Mouse (Mus musculus) heart, embryonic 11.5 days (tissue): Measurements from ENCODE around the gene Armc9. TPM values are rescaled to one million over a fixed set of nuclear protein-coding genes. Genes with fewer than 3 reads are reported as not detected.

Experiments
- ATAC-seq: fragments of 200-750 bp; cut with Nextera tagmentation; replicated peaks from 2 replicates; pipeline ENCODE4 v1.8.0; 2017; ENCODE audit warnings: moderate library complexity; ENCODE audit not compliant: insufficient number of reproducible peaks, low FRiP score, low TSS enrichment
- H3K27ac ChIP-seq: fragments of 300-500 bp; sonication (generic); 2 replicates; pipeline ENCODE4 v1.5.1; 2014; ENCODE audit warnings: mild to moderate bottlenecking, low read depth, low read length
- H3K27me3 ChIP-seq: fragments of 300-500 bp; sonication (generic); 2 replicates; pipeline ENCODE4 v1.6.1; 2014; ENCODE audit warnings: mild to moderate bottlenecking, low read length, mixed read lengths; ENCODE audit not compliant: control insufficient read depth, insufficient read depth
- H3K36me3 ChIP-seq: fragments of 300-500 bp; sonication (generic); 2 replicates; pipeline ENCODE4 v1.6.1; 2014; ENCODE audit warnings: mild to moderate bottlenecking, low read length, moderate library complexity, mixed read lengths; ENCODE audit not compliant: control insufficient read depth, insufficient read depth
- H3K4me1 ChIP-seq: fragments of 300-500 bp; sonication (generic); 2 replicates; pipeline ENCODE4 v1.6.1; 2014; ENCODE audit warnings: low read length; ENCODE audit not compliant: control insufficient read depth, insufficient read depth
- H3K4me2 ChIP-seq: fragments of 300-500 bp; sonication (generic); 2 replicates; pipeline ENCODE4 v1.6.1; 2014; ENCODE audit warnings: mild to moderate bottlenecking, moderate library complexity
- H3K4me3 ChIP-seq: fragments of 300-500 bp; sonication (generic); 2 replicates; pipeline ENCODE4 v1.5.1; 2014; ENCODE audit warnings: low read depth, low read length
- H3K9ac ChIP-seq: fragments of 300-500 bp; sonication (generic); 2 replicates; pipeline ENCODE4 v1.6.1; 2014; ENCODE audit warnings: mild to moderate bottlenecking, low read depth, low read length, moderate library complexity
- H3K9me3 ChIP-seq: fragments of 300-500 bp; sonication (generic); replicated peaks from 2 replicates; pipeline ENCODE4 v1.6.1; 2016; ENCODE audit warnings: low read length; ENCODE audit not compliant: control insufficient read depth
- WGBS: fragments of 180-500 bp; shearing (Covaris S2); extraction: QIAGEN DNeasy Blood & Tissue Kit; methylation state at CpG from one replicate; pipeline ENCODE4 v1.1.7; 2014; ENCODE audit not compliant: insufficient replicate concordance; 5-methylcytosine and 5-hydroxymethylcytosine counted together
- polyA plus RNA-seq: library from polyadenylated mRNA; unstranded; fragments of >200 nt; fragmentation: Nextera tagmentation; extraction: Ambion mirVana; gene quantifications from 2 replicates; pipeline ENCODE4 v1.2.1, GENCODE M21; 2014

The Armc9 gene
- 12.3 and 14.7 TPM in 2 replicates for polyA plus RNA-seq

- WGBS = 4% methylated on average over 40 of the region's 40 CpGs
- Histone ChIP-seq H3K4me1 (peaks cover 2% of the 10 kb centered on the region; the same call in 1 of the 2 replicates), H3K4me2 (peak within 1 kb of the TSS; percentile 79), H3K4me3 (peak within 1 kb of the TSS; percentile 82), H3K27me3 (no peaks in the 10 kb centered on the region), H3K9me3 (no peaks in the 10 kb centered on the region), H3K27ac (peak within 1 kb of the TSS; percentile 81), H3K9ac (peak within 1 kb of the TSS; percentile 74), H3K36me3 (no peaks in the 10 kb centered on the region)
- peak; percentile 99 for ATAC-seq
These were observed at the start of gene Armc9 for GRCm38 (mm10) chr1:86154133-86154823. TSS of gene Armc9 (plus strand) at chr1:86154780.

- Histone ChIP-seq H3K27ac (no peak overlapping the region), H3K9ac (no peak overlapping the region), H3K36me3 (peaks cover 3% of the 10 kb centered on the region; the same call in 1 of the 2 replicates), H3K4me1 (no peaks in the 10 kb centered on the region), H3K9me3 (no peaks in the 10 kb centered on the region), H3K4me3 (no peak overlapping the region), H3K27me3 (no peaks in the 10 kb centered on the region), H3K4me2 (no peak overlapping the region)
- 100% methylated on average over 1 of the region's 1 CpGs for WGBS
- no peak for ATAC-seq
These were observed 49.5 kb upstream of the Armc9 start for GRCm38 (mm10) chr1:86105054-86105453.

- Histone ChIP-seq H3K4me1 (no peaks in the 10 kb centered on the region), H3K4me3 (no peak within 1 kb of the TSS), H3K9me3 (no peaks in the 10 kb centered on the region), H3K27me3 (no peaks in the 10 kb centered on the region), H3K27ac (no peak within 1 kb of the TSS), H3K9ac (no peak within 1 kb of the TSS), H3K36me3 (peaks cover 6% of the 10 kb centered on the region; the same call in 1 of the 2 replicates), H3K4me2 (no peak within 1 kb of the TSS)
- no peak for ATAC-seq
- 77% methylated on average over 6 of the region's 6 CpGs for WGBS
These were observed 42.8 kb upstream of the Armc9 start, which contains the start of gene Htr2b for GRCm38 (mm10) chr1:86111779-86112178. TSS of gene Htr2b (minus strand) at chr1:86111970.

- Histone ChIP-seq H3K4me2 (no peak overlapping the region), H3K27ac (no peak overlapping the region), H3K4me1 (no peaks in the 10 kb centered on the region), H3K9me3 (no peaks in the 10 kb centered on the region), H3K9ac (no peak overlapping the region), H3K36me3 (peaks cover 11% of the 10 kb centered on the region), H3K4me3 (no peak overlapping the region), H3K27me3 (no peaks in the 10 kb centered on the region)
- WGBS = 80% methylated on average over 3 of the region's 3 CpGs
- no peak for ATAC-seq
These were observed 40.4 kb upstream of the Armc9 start for GRCm38 (mm10) chr1:86114141-86114540.

- no peak overlapping the region for H3K4me2 ChIP-seq
- WGBS = 92% methylated on average over 4 of the region's 4 CpGs
- no peak overlapping the region for H3K4me3 ChIP-seq
- no peaks in the 10 kb centered on the region for H3K9me3 ChIP-seq
- no peak for ATAC-seq
- no peaks in the 10 kb centered on the region for H3K4me1 ChIP-seq
- no peak overlapping the region for H3K9ac ChIP-seq
- no peaks in the 10 kb centered on the region for H3K27me3 ChIP-seq
- H3K36me3 ChIP-seq = peaks cover 21% of the 10 kb centered on the region
- no peak overlapping the region for H3K27ac ChIP-seq
These were observed 35.0 kb upstream of the Armc9 start for GRCm38 (mm10) chr1:86119549-86119948.

GRCm38 (mm10) chr1:86126036-86126435 lies 28.5 kb upstream of the Armc9 start:
- Histone ChIP-seq H3K27ac (no peak overlapping the region), H3K4me1 (no peaks in the 10 kb centered on the region), H3K4me3 (no peak overlapping the region), H3K36me3 (peaks cover 27% of the 10 kb centered on the region), H3K9ac (no peak overlapping the region), H3K27me3 (no peaks in the 10 kb centered on the region), H3K4me2 (no peak overlapping the region), H3K9me3 (no peaks in the 10 kb centered on the region)
- ATAC-seq = no peak
- 97% methylated on average over 2 of the region's 2 CpGs for WGBS

GRCm38 (mm10) chr1:86133337-86133736 lies 21.2 kb upstream of the Armc9 start, which contains the start of gene Gm21972:
TSS of gene Gm21972 (plus strand) at chr1:86133637.
- Histone ChIP-seq H3K4me2 (no peak within 1 kb of the TSS), H3K9ac (no peak within 1 kb of the TSS), H3K9me3 (no peaks in the 10 kb centered on the region), H3K36me3 (peaks cover 28% of the 10 kb centered on the region), H3K4me3 (no peak within 1 kb of the TSS), H3K4me1 (no peaks in the 10 kb centered on the region), H3K27ac (no peak within 1 kb of the TSS), H3K27me3 (no peaks in the 10 kb centered on the region)
- WGBS = 94% methylated on average over 4 of the region's 4 CpGs
- ATAC-seq = no peak

GRCm38 (mm10) chr1:86135315-86135714 lies 19.3 kb upstream of the Armc9 start:
- 93% methylated on average over 6 of the region's 6 CpGs for WGBS
- Histone ChIP-seq H3K9ac (no peak overlapping the region), H3K27me3 (no peaks in the 10 kb centered on the region), H3K27ac (no peak overlapping the region), H3K4me2 (no peak overlapping the region), H3K4me3 (no peak overlapping the region), H3K4me1 (no peaks in the 10 kb centered on the region), H3K36me3 (peaks cover 27% of the 10 kb centered on the region), H3K9me3 (no peaks in the 10 kb centered on the region)
- no peak for ATAC-seq

- H3K9me3 ChIP-seq = no peaks in the 10 kb centered on the region
- peaks cover 7% of the 10 kb centered on the region for H3K36me3 ChIP-seq
- H3K4me2 ChIP-seq = no peak overlapping the region
- WGBS = 89% methylated on average over 3 of the region's 3 CpGs
- H3K9ac ChIP-seq = no peak overlapping the region
- no peak for ATAC-seq
- no peak overlapping the region for H3K4me3 ChIP-seq
- H3K27ac ChIP-seq = no peak overlapping the region
- no peaks in the 10 kb centered on the region for H3K4me1 ChIP-seq
- no peaks in the 10 kb centered on the region for H3K27me3 ChIP-seq
These were observed 13.5 kb upstream of the Armc9 start for GRCm38 (mm10) chr1:86141081-86141480.
